Mouse (Mus musculus): ENCODE measurements around the gene Lpcat3.
"Not testable (repeated sequence)": the region's sequence is repeated elsewhere in the genome, so short reads cannot be mapped to it uniquely, and the experiment has no call there.

The Lpcat3 gene

GRCm38 (mm10) chr6:124683591-124684417, 21.0 kb downstream of the Lpcat3 start:
- Histone ChIP-seq H3K27me3 (ENCODE audit: insufficient read depth, low read length) (no peaks in the 10 kb centered on the region), H3K9me3 (ENCODE audit: low read length) (no peaks in the 10 kb centered on the region), H3K36me3 (ENCODE audit: insufficient read depth, low read length) (peaks cover 4% of the 10 kb centered on the region; the same call in 1 of the 2 replicates), H3K4me1 (replicated peaks; ENCODE audit: low read depth, low read length) (peaks cover 22% of the 10 kb centered on the region), H3K4me3 (replicated peaks; ENCODE audit: low read length) (no peak overlapping the region)
- TF ChIP-seq CTCF (conservative IDR thresholded peaks at IDR 0.05; ENCODE audit: low read length), result no peak
- no peak for TF ChIP-seq POU5F1 (IDR thresholded peaks at IDR 0.05; ENCODE audit: borderline replicate concordance, low read length)
- no peak for TF ChIP-seq NANOG (IDR thresholded peaks at IDR 0.05; ENCODE audit: borderline replicate concordance, low read length)

- Histone ChIP-seq H3K9me3 (ENCODE audit: low read length) (no peaks in the 10 kb centered on the region), H3K36me3 (ENCODE audit: insufficient read depth, low read length) (peaks cover 4% of the 10 kb centered on the region; the same call in 1 of the 2 replicates), H3K4me3 (replicated peaks; ENCODE audit: low read length) (no peak overlapping the region), H3K27me3 (ENCODE audit: insufficient read depth, low read length) (no peaks in the 10 kb centered on the region), H3K4me1 (replicated peaks; ENCODE audit: low read depth, low read length) (peaks cover 30% of the 10 kb centered on the region)
- TF ChIP-seq NANOG (IDR thresholded peaks at IDR 0.05; ENCODE audit: borderline replicate concordance, low read length) (no peak), CTCF (conservative IDR thresholded peaks at IDR 0.05; ENCODE audit: low read length) (no peak), POU5F1 (IDR thresholded peaks at IDR 0.05; ENCODE audit: borderline replicate concordance, low read length) (no peak)
Measured at GRCm38 (mm10) chr6:124685606-124686386, 23.0 kb downstream of the Lpcat3 start.

GRCm38 (mm10) chr6:124686644-124687043, 23.8 kb downstream of the Lpcat3 start:
- H3K27me3 ChIP-seq (ENCODE audit: insufficient read depth, low read length); H3K36me3 ChIP-seq (ENCODE audit: insufficient read depth, low read length); H3K4me3 ChIP-seq (replicated peaks; ENCODE audit: low read length); H3K9me3 ChIP-seq (ENCODE audit: low read length): not testable (repeated sequence)
- H3K4me1 ChIP-seq (replicated peaks; ENCODE audit: low read depth, low read length), result peaks cover 30% of the 10 kb centered on the region
- peak; percentile 42 for TF ChIP-seq CTCF (conservative IDR thresholded peaks at IDR 0.05; ENCODE audit: low read length)

- Histone ChIP-seq H3K36me3 (ENCODE audit: insufficient read depth, low read length) (peaks cover 4% of the 10 kb centered on the region; the same call in 1 of the 2 replicates), H3K27me3 (ENCODE audit: insufficient read depth, low read length) (no peaks in the 10 kb centered on the region), H3K9me3 (ENCODE audit: low read length) (no peaks in the 10 kb centered on the region), H3K4me1 (replicated peaks; ENCODE audit: low read depth, low read length) (peaks cover 36% of the 10 kb centered on the region), H3K4me3 (replicated peaks; ENCODE audit: low read length) (no peak overlapping the region)
- TF ChIP-seq POU5F1 (IDR thresholded peaks at IDR 0.05; ENCODE audit: borderline replicate concordance, low read length) (no peak), NANOG (IDR thresholded peaks at IDR 0.05; ENCODE audit: borderline replicate concordance, low read length) (no peak), CTCF (conservative IDR thresholded peaks at IDR 0.05; ENCODE audit: low read length) (no peak)
Measured at GRCm38 (mm10) chr6:124688151-124688758, 25.4 kb downstream of the Lpcat3 start.

- Histone ChIP-seq H3K9me3 (ENCODE audit: low read length) (no peaks in the 10 kb centered on the region), H3K36me3 (ENCODE audit: insufficient read depth, low read length) (peaks cover 4% of the 10 kb centered on the region; the same call in 1 of the 2 replicates), H3K4me1 (replicated peaks; ENCODE audit: low read depth, low read length) (peaks cover 37% of the 10 kb centered on the region), H3K27me3 (ENCODE audit: insufficient read depth, low read length) (no peaks in the 10 kb centered on the region), H3K4me3 (replicated peaks; ENCODE audit: low read length) (no peak overlapping the region)
- TF ChIP-seq POU5F1 (IDR thresholded peaks at IDR 0.05; ENCODE audit: borderline replicate concordance, low read length), result no peak
Measured at GRCm38 (mm10) chr6:124689011-124689410, 26.2 kb downstream of the Lpcat3 start.

- H3K27me3 ChIP-seq (ENCODE audit: insufficient read depth, low read length), result no peaks in the 10 kb centered on the region
- no peak for TF ChIP-seq CTCF (conservative IDR thresholded peaks at IDR 0.05; ENCODE audit: low read length)
- TF ChIP-seq NANOG (IDR thresholded peaks at IDR 0.05; ENCODE audit: borderline replicate concordance, low read length), result no peak
Measured at GRCm38 (mm10) chr6:124690517-124690916, 27.7 kb downstream of the Lpcat3 start.

GRCm38 (mm10) chr6:124693243-124693981, 30.6 kb downstream of the Lpcat3 start:
- TF ChIP-seq POU5F1 (IDR thresholded peaks at IDR 0.05; ENCODE audit: borderline replicate concordance, low read length), result no peak
- no peak for TF ChIP-seq CTCF (conservative IDR thresholded peaks at IDR 0.05; ENCODE audit: low read length)
- TF ChIP-seq NANOG (IDR thresholded peaks at IDR 0.05; ENCODE audit: borderline replicate concordance, low read length), result no peak
- peaks cover 33% of the 10 kb centered on the region for H3K4me1 ChIP-seq (replicated peaks; ENCODE audit: low read depth, low read length)
- no peaks in the 10 kb centered on the region for H3K9me3 ChIP-seq (ENCODE audit: low read length)
- H3K36me3 ChIP-seq (ENCODE audit: insufficient read depth, low read length), result peaks cover 28% of the 10 kb centered on the region
- H3K4me3 ChIP-seq (replicated peaks; ENCODE audit: low read length), result no peak overlapping the region
- no peaks in the 10 kb centered on the region for H3K27me3 ChIP-seq (ENCODE audit: insufficient read depth, low read length)

More at GRCm38 (mm10) chr6:124690517-124690916, 27.7 kb downstream of the Lpcat3 start:
- H3K9me3 ChIP-seq (ENCODE audit: low read length), result no peaks in the 10 kb centered on the region
- H3K4me3 ChIP-seq (replicated peaks; ENCODE audit: low read length), result no peak overlapping the region
- peaks cover 12% of the 10 kb centered on the region for H3K36me3 ChIP-seq (ENCODE audit: insufficient read depth, low read length)
- H3K4me1 ChIP-seq (replicated peaks; ENCODE audit: low read depth, low read length), result peaks cover 37% of the 10 kb centered on the region

Measured in E14TG2a.4 (cell line).